Comparison of ENCODE assay signal across 29 mouse cellular contexts in the genomic region with DNA sequence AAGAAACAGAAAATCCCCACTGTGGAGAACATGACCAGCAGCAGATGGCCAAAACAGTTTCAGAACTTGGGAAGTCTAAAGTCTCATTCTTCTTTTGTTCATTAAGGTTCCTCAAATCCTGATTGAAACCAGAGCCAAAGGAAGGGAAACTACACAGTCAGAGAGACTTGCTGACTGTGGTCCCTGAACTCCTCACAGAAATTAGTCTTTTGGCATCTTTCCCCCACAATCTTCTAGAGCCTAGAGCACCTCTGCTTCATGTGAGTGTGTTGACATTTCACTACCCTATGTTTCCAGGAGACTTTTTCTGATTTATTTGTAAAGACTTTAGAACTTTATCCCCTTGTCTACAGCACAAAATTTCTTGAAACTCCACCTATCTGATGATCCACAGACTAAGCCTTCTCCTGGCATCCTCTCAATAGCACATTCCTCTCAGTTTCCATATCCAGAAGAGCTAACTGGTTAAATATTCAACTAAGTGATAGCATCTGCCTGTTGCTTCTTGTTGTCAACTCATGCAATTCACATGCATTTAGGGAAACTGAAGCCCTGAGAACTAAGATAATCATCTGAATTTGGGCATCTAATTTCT. TPM values are rescaled to one million over a fixed set of nuclear protein-coding genes. Genes with fewer than 3 reads are reported as not detected.
DNase-seq lines count a peak whose midpoint lies in the region; ATAC-seq and TF ChIP-seq lines count a peak whose summit lies in the region.
"Had no signal": no experiment of that assay in that cellular context is flagged by ENCODE, and none has a peak within 500 bp of the region (broad histone marks: within the 10 kb centered on the region; RNA-seq: fewer than 3 reads in every experiment).

No protein-coding gene starts in this region.

- H3K4me3 ChIP-seq in intestine, embryonic 14.5 days (ENCODE audit: low read depth, low read length): no peak overlapping the region
- H3K4me3 ChIP-seq in intestine, postnatal 0 days (ENCODE audit: low read depth, low read length): no peak overlapping the region
- no peak overlapping the region for H3K4me3 ChIP-seq in stomach, embryonic 16.5 days (replicated peaks; ENCODE audit: low read length)
- H3K4me3 ChIP-seq: embryonic facial prominence, embryonic 13.5 days; erythroblast, embryonic 14.5 days; forebrain, embryonic 10.5 days; heart, embryonic 13.5 days; hindbrain, embryonic 15.5 days had no signal

- H3K9me3 ChIP-seq in intestine, embryonic 14.5 days (ENCODE audit: control insufficient read depth, low read length): no peaks in the 10 kb centered on the region
- H3K9me3 ChIP-seq in intestine, postnatal 0 days (ENCODE audit: control insufficient read depth): no peaks in the 10 kb centered on the region
- no peaks in the 10 kb centered on the region for H3K9me3 ChIP-seq in stomach, embryonic 16.5 days (replicated peaks; ENCODE audit: control insufficient read depth, low read length)
- H3K9me3 ChIP-seq: embryonic facial prominence, embryonic 13.5 days; forebrain, embryonic 10.5 days; hindbrain, embryonic 15.5 days had no signal

- no peak overlapping the region for H3K4me2 ChIP-seq in intestine, embryonic 14.5 days (ENCODE audit: low read length)
- H3K4me2 ChIP-seq in intestine, postnatal 0 days (replicated peaks; ENCODE audit: low read depth): no peak overlapping the region
- H3K4me2 ChIP-seq in stomach, embryonic 16.5 days (ENCODE audit: low read depth, low read length): no peak overlapping the region
- H3K4me2 ChIP-seq: embryonic facial prominence, embryonic 13.5 days; heart, embryonic 13.5 days; hindbrain, embryonic 15.5 days had no signal

- H3K27ac ChIP-seq in intestine, embryonic 14.5 days (ENCODE audit: low read depth): 0 out of 2 replicates have a peak overlapping the region, but pooled peaks have one; percentile 5
- no peak overlapping the region for H3K27ac ChIP-seq in intestine, postnatal 0 days (ENCODE audit: low read depth, low read length)
- 0 out of 2 replicates have a peak overlapping the region, but pooled peaks have one; percentile 0 for H3K27ac ChIP-seq in stomach, embryonic 16.5 days (ENCODE audit: low read length)
- H3K27ac ChIP-seq: embryonic facial prominence, embryonic 13.5 days; forebrain, embryonic 10.5 days; heart, embryonic 13.5 days; hindbrain, embryonic 15.5 days had no signal

- ATAC-seq in intestine, embryonic 14.5 days (replicated peaks; ENCODE audit: low FRiP score, low TSS enrichment, low read depth): no peak
- ATAC-seq in intestine, postnatal 0 days: no peak
- peak; percentile 73 for ATAC-seq in stomach, embryonic 16.5 days (ENCODE audit: insufficient read depth, low FRiP score)
- ATAC-seq: activated CD4-positive, CD25-positive, alpha-beta regulatory T cell, adult 4 months; CD4-positive, CD25-positive, alpha-beta regulatory T cell, adult 4 months; forebrain, embryonic 14.5 days; Patski had no signal

- H3K27me3 ChIP-seq in intestine, embryonic 14.5 days (replicated peaks; ENCODE audit: control insufficient read depth, insufficient read depth, low read length): no peaks in the 10 kb centered on the region
- H3K27me3 ChIP-seq in intestine, postnatal 0 days (replicated peaks; ENCODE audit: control insufficient read depth, insufficient read depth, low read length): no peaks in the 10 kb centered on the region
- no peaks in the 10 kb centered on the region for H3K27me3 ChIP-seq in stomach, embryonic 16.5 days (ENCODE audit: control insufficient read depth, insufficient read depth, low read length)
- H3K27me3 ChIP-seq: embryonic facial prominence, embryonic 13.5 days; heart, embryonic 13.5 days; hindbrain, embryonic 15.5 days; Patski had no signal

- TF ChIP-seq CTCF in intestine, postnatal 0 days (IDR thresholded peaks at IDR 0.05; ENCODE audit: low read depth): no peak

- DNase-seq in intestine, embryonic 14.5 days (ENCODE audit: low spot score): no peak
- DNase-seq in 3T3-L1 (ENCODE audit: low read depth, low spot score) (peak; percentile 75), NIH3T3 (ENCODE audit: low read depth) (peak; percentile 66)
- DNase-seq in left cerebral cortex, adult 8-10 months (ENCODE audit: low spot score in 2 of 2): no peak
- DNase-seq: adrenal gland, postnatal 14 days; B cell, adult 2 months; cerebellum, adult 11-12 months; cerebellum, adult 9-10 months; cerebellum, postnatal 25 days; gastrocnemius, postnatal 10 days; heart, postnatal 36 days had no signal

- H3K9ac ChIP-seq in intestine, embryonic 14.5 days (ENCODE audit: low read length): no peak overlapping the region
- H3K9ac ChIP-seq in intestine, postnatal 0 days (ENCODE audit: low read depth, low read length): no peak overlapping the region
- H3K9ac ChIP-seq in stomach, embryonic 16.5 days (ENCODE audit: low read length): no peak overlapping the region
- H3K9ac ChIP-seq: embryonic facial prominence, embryonic 13.5 days; heart, embryonic 13.5 days; hindbrain, embryonic 15.5 days had no signal

- no peaks in the 10 kb centered on the region for H3K36me3 ChIP-seq in intestine, embryonic 14.5 days (ENCODE audit: control insufficient read depth, insufficient read depth, low read length)
- no peaks in the 10 kb centered on the region for H3K36me3 ChIP-seq in intestine, postnatal 0 days (ENCODE audit: control insufficient read depth, insufficient read depth)
- H3K36me3 ChIP-seq in stomach, embryonic 16.5 days (ENCODE audit: control insufficient read depth, insufficient read depth, low read length): no peaks in the 10 kb centered on the region
- H3K36me3 ChIP-seq: embryonic facial prominence, embryonic 13.5 days; forebrain, embryonic 10.5 days; G1E; heart, embryonic 13.5 days; hindbrain, embryonic 15.5 days had no signal

- H3K4me1 ChIP-seq in intestine, embryonic 14.5 days (replicated peaks; ENCODE audit: control insufficient read depth, insufficient read depth, low read length): no peaks in the 10 kb centered on the region
- no peaks in the 10 kb centered on the region for H3K4me1 ChIP-seq in intestine, postnatal 0 days (replicated peaks; ENCODE audit: control insufficient read depth, insufficient read depth, low read length)
- H3K4me1 ChIP-seq in stomach, embryonic 16.5 days (ENCODE audit: control insufficient read depth, insufficient read depth, low read length): no peaks in the 10 kb centered on the region
- H3K4me1 ChIP-seq: embryonic facial prominence, embryonic 13.5 days; forebrain, embryonic 10.5 days; heart, embryonic 13.5 days; hindbrain, embryonic 15.5 days had no signal

RNA-seq across cellular contexts. Expression of a gene that starts 20.6 kb away (rescaled TPM):
- 52.3 and 61.1 TPM in 2 replicates for polyA plus RNA-seq in intestine, embryonic 14.5 days (2014; fragmentation: Nextera tagmentation; extraction: Ambion mirVana)
- 62.4 and 66.6 TPM in 2 replicates for polyA plus RNA-seq in intestine, postnatal 0 days (2015; fragmentation: Nextera tagmentation; extraction: Ambion mirVana)
- 87.0 and 102 TPM in 2 replicates for polyA plus RNA-seq in stomach, embryonic 16.5 days (2015; fragmentation: Nextera tagmentation; extraction: Ambion mirVana)
- total RNA-seq in left cerebral cortex, adult 8-10 months (2022): under 1 TPM in 2 of 4 experiments, not detected in 2; 0.49 to 0.62 TPM
- total RNA-seq: G1E had no signal
- polyA plus RNA-seq: activated CD4-positive, CD25-positive, alpha-beta regulatory T cell, adult 4 months; CD4-positive, CD25-positive, alpha-beta regulatory T cell, adult 4 months; cortical plate, adult 2 months; erythroblast, embryonic 14.5 days; forebrain, embryonic 10.5 days; forebrain, embryonic 14.5 days; G1E; hindbrain, embryonic 11.5 days; Patski had no signal

RNA-seq across cellular contexts. Expression of a gene that starts 23.4 kb away (rescaled TPM):
- polyA plus RNA-seq in intestine, embryonic 14.5 days (2014; fragmentation: Nextera tagmentation; extraction: Ambion mirVana): 5.0 and 6.0 TPM in 2 replicates
- polyA plus RNA-seq in intestine, postnatal 0 days (2015; fragmentation: Nextera tagmentation; extraction: Ambion mirVana): 1.9 TPM in 2 replicates
- 1.7 and 3.3 TPM in 2 replicates for polyA plus RNA-seq in stomach, embryonic 16.5 days (2015; fragmentation: Nextera tagmentation; extraction: Ambion mirVana)
- total RNA-seq in left cerebral cortex, adult 8-10 months (2022): 1 to 10 TPM in 1 of 4 experiments, under 1 TPM in 1, not detected in 2; 0.81 to 1.9 TPM
- total RNA-seq: adrenal gland, adult 18-20 months; adrenal gland, postnatal 14 days; G1E had no signal
- polyA plus RNA-seq: activated CD4-positive, CD25-positive, alpha-beta regulatory T cell, adult 4 months; CD4-positive, CD25-positive, alpha-beta regulatory T cell, adult 4 months; erythroblast, embryonic 14.5 days; G1E; Patski had no signal

RNA-seq across cellular contexts. Expression of a gene that starts 32.7 kb away (rescaled TPM):
- 3.6 TPM in 2 replicates for polyA plus RNA-seq in intestine, embryonic 14.5 days (2014; fragmentation: Nextera tagmentation; extraction: Ambion mirVana)
- polyA plus RNA-seq in intestine, postnatal 0 days (2015; fragmentation: Nextera tagmentation; extraction: Ambion mirVana): 2.4 and 2.6 TPM in 2 replicates
- polyA plus RNA-seq in stomach, embryonic 16.5 days (2015; fragmentation: Nextera tagmentation; extraction: Ambion mirVana): 1.7 and 1.8 TPM in 2 replicates
- not detected for total RNA-seq in left cerebral cortex, adult 8-10 months (2022)
- total RNA-seq: adrenal gland, postnatal 14 days; G1E had no signal
- polyA plus RNA-seq: activated CD4-positive, CD25-positive, alpha-beta regulatory T cell, adult 4 months; CD4-positive, CD25-positive, alpha-beta regulatory T cell, adult 4 months; erythroblast, embryonic 14.5 days; G1E; hindbrain, embryonic 11.5 days had no signal

RNA-seq across cellular contexts. Expression of a gene that starts 36.8 kb away (rescaled TPM):
- polyA plus RNA-seq in intestine, embryonic 14.5 days (2014; fragmentation: Nextera tagmentation; extraction: Ambion mirVana): not detected in 2 replicates
- not detected in 2 replicates for polyA plus RNA-seq in intestine, postnatal 0 days (2015; fragmentation: Nextera tagmentation; extraction: Ambion mirVana)
- not detected in 2 replicates for polyA plus RNA-seq in stomach, embryonic 16.5 days (2015; fragmentation: Nextera tagmentation; extraction: Ambion mirVana)
- not detected for total RNA-seq in left cerebral cortex, adult 8-10 months (2022)
- total RNA-seq: adrenal gland, postnatal 14 days; G1E had no signal
- polyA plus RNA-seq: CD4-positive, CD25-positive, alpha-beta regulatory T cell, adult 4 months; cortical plate, adult 2 months; embryonic facial prominence, embryonic 13.5 days; erythroblast, embryonic 14.5 days; forebrain, embryonic 10.5 days; forebrain, embryonic 14.5 days; G1E; heart, embryonic 13.5 days; heart, postnatal 0 days; hindbrain, embryonic 11.5 days; hindbrain, embryonic 15.5 days had no signal

RNA-seq across cellular contexts. Expression of a gene that starts 39.9 kb away (rescaled TPM):
- polyA plus RNA-seq in intestine, embryonic 14.5 days (2014; fragmentation: Nextera tagmentation; extraction: Ambion mirVana): not detected in 2 replicates
- not detected in 2 replicates for polyA plus RNA-seq in intestine, postnatal 0 days (2015; fragmentation: Nextera tagmentation; extraction: Ambion mirVana)
- polyA plus RNA-seq in stomach, embryonic 16.5 days (2015; fragmentation: Nextera tagmentation; extraction: Ambion mirVana): not detected in 2 replicates
- total RNA-seq in left cerebral cortex, adult 8-10 months (2022): not detected
- total RNA-seq: adrenal gland, adult 18-20 months; adrenal gland, postnatal 14 days; G1E; gastrocnemius, postnatal 10 days; gastrocnemius, postnatal 4 days; heart, adult 8-10 months; heart, postnatal 36 days had no signal
- polyA plus RNA-seq: activated CD4-positive, CD25-positive, alpha-beta regulatory T cell, adult 4 months; CD4-positive, CD25-positive, alpha-beta regulatory T cell, adult 4 months; cortical plate, adult 2 months; embryonic facial prominence, embryonic 13.5 days; erythroblast, embryonic 14.5 days; forebrain, embryonic 10.5 days; forebrain, embryonic 14.5 days; G1E; heart, embryonic 13.5 days; heart, postnatal 0 days; hindbrain, embryonic 11.5 days; hindbrain, embryonic 15.5 days; Patski had no signal

Comparison
In these comparisons a context has a peak if more than half of its experiments do, and no peak if none do; other contexts are left out.
1. DNase-seq: peak in 3T3-L1 (single experiment) and NIH3T3 (single experiment); none in intestine, embryonic 14.5 days (single experiment) and left cerebral cortex, adult 8-10 months (0 of 2).